Mouse (Mus musculus) brown adipose tissue, adult 24 weeks (tissue): ENCODE data around the gene Rnf130. TPM values are rescaled to one million over a fixed set of nuclear protein-coding genes. Genes with fewer than 3 reads are reported as not detected.
"Not testable (repeated sequence)": the region's sequence is repeated elsewhere in the genome, so short reads cannot be mapped to it uniquely, and the experiment has no call there.

Source experiments
- H3K27ac ChIP-seq: fragments of 200-500 bp; replicated peaks from 2 replicates; pipeline ENCODE4 v1.5.1; 2012; ENCODE audit warnings: low read depth, mild to moderate bottlenecking, low read length
- H3K4me1 ChIP-seq: fragments of 200-500 bp; 2 replicates; pipeline ENCODE4 v1.6.1; 2012; ENCODE audit warnings: low read length, mixed read lengths; ENCODE audit not compliant: control insufficient read depth, insufficient read depth, insufficient read length
- H3K4me3 ChIP-seq: fragments of 200-500 bp; 2 replicates; pipeline ENCODE4 v1.5.1; 2012; ENCODE audit warnings: low read depth, mild to moderate bottlenecking, low read length, moderate library complexity; ENCODE audit not compliant: insufficient read depth
- polyA plus RNA-seq: library from polyadenylated mRNA; stranded (reverse); fragments of >200 nt; gene quantifications from 2 replicates; pipeline ENCODE4 v1.2.4, GENCODE M21; 2012; ENCODE audit not compliant: missing spikeins, insufficient read depth, insufficient read length

The Rnf130 gene
- polyA plus RNA-seq, 1 experiment = 97.9 TPM

DNA sequence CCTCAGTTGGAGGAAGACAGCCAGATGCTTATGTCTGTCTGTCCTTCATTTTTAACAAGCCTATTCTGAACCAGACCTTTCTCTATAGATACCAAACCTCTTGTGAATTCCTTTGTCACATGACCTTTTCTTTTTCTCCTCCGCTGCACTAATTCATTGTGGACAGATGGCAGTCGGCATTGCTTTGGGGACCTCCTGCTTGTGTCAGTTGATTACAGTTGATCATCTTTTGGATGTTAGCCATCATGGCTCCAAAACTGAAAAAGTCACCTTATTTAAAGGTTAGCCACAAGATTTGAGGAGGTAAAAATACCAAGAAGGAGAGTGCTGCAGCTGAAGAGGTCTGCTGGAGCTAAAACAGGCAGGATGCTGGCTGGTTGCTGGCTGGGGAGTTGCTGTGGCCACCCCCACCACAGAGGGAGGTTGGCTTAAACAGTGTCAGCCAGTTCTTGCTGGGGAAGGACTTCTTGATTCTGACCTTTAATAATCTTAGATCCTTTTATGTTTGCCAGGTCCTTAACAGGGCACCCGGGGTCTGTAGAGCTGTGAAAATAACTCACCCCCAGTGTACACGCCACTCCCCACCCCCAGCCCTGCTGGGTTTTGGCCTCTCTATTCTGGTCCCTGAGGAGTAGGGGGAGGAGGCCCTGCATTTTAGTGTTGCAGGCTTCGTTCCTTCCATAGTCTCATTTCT is 66.0 kb downstream of the Rnf130 start:
- Histone ChIP-seq H3K4me1 (peaks cover 2% of the 10 kb centered on the region), H3K4me3 (no peak overlapping the region), H3K27ac (no peak overlapping the region)

DNA sequence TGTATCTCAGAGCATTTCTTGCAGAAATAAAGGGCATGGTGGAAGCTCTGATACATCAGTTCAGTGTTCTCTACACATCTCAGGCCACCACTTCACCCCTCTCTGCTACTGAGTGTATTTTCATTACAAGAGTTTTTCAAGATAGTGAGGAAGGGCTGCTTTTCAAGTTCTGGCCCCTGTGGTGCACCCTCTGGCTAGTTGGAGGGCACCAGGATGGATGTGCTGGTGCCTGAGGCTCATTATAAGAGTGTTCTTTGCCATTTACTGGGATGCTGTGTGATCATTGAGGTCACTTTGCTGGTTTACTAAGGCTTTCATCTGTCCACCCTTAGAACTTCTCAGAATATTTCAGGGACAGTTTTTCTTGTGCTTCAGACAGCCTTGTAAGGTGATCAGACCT is 66.5 kb downstream of the Rnf130 start:
- peaks cover 2% of the 10 kb centered on the region for H3K4me1 ChIP-seq
- no peak overlapping the region for H3K27ac ChIP-seq
- H3K4me3 ChIP-seq = no peak overlapping the region

DNA sequence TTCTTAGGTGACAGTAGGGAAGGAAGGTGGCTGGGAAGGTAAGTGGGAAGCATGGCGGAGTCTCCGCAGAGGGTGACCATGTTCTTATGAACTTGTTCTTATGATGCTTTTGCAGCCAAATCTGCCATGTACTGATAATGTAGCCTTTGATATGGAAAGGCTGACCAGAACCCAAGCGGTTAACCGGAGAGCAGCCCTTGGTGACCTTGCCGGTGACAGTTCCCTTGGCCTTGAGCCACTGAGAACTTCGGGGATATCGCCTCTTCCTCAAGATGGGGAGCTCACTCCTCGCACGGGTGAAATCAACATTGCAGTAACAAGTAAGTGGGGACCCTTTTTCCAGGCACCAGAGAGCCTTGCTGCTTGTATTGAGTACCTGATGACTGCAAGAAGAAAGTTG is 70.5 kb downstream of the Rnf130 start:
- Histone ChIP-seq H3K4me3 (no peak overlapping the region), H3K4me1 (peaks cover 14% of the 10 kb centered on the region), H3K27ac (no peak overlapping the region)

DNA sequence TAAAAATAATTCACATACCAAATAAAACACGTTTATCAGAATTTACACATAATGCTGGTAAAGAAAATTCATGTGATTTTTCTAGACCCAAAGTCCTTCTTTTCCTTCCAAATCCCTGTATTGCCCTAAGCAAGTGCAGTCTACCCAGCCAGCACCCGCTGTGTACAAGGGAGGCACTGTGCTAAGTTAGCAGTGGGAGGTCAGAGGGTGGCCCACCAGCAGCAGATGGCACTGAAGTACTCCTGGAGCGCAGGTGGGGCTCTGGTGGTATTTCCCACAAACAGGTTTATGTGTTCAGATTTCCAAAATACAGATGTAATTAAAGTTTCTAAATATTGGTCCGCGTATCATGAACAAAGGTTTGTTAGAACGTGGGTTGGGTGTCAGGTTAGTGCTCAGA is 71.9 kb downstream of the Rnf130 start:
- Histone ChIP-seq H3K4me1 (peaks cover 14% of the 10 kb centered on the region), H3K27ac (no peak overlapping the region), H3K4me3 (no peak overlapping the region)

DNA sequence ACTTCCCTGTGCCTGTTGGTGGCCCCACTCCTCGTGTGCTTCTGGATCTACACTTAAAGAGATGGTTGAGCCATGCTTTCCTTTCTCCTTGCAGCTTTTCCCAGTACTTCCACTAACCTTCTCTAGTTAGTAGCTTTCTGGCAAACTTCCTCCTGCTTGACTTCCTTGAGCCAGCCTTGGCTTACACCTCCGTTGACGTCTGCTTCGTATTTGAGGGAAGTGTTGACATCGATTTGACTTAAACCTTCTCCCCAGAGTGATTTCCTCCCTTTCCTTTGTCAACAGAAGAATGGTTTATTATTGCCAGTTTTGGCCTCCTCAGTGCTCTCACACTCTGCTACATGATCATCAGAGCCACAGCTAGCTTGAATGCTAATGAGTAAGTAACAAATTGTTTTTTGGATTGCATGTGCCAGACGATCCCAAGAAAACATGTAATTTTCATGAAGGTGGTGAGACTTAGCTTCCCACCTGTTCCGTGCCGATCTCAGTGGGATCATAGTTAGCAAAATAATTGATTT is 73.9 kb downstream of the Rnf130 start:
- no peak overlapping the region for H3K4me3 ChIP-seq
- H3K27ac ChIP-seq = peak overlapping the region; percentile 33; the same call in 1 of the 2 replicates
- H3K4me1 ChIP-seq = peaks cover 14% of the 10 kb centered on the region

DNA sequence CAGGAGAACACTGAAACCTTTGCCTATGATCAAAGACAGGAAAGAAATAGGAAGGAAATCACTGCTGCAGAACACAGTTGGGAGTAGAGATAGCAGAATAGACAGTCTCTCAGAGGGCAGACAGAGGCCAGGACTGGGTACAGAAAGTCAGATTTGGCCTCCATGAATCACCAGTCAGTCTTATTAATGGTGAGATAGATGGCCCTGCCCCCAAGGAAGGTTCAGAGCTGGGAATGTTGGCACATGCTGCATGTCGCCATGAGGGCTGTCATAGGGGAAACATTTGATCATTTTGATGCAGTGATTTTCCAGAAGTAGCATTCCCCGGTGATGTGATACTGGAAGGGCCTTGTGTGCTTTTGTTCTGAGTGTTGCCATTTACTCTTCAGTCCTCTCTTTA is 74.5 kb downstream of the Rnf130 start:
- Histone ChIP-seq H3K4me1 (peaks cover 14% of the 10 kb centered on the region), H3K4me3 (no peak overlapping the region), H3K27ac (peak overlapping the region; percentile 33; the same call in 1 of the 2 replicates)

DNA sequence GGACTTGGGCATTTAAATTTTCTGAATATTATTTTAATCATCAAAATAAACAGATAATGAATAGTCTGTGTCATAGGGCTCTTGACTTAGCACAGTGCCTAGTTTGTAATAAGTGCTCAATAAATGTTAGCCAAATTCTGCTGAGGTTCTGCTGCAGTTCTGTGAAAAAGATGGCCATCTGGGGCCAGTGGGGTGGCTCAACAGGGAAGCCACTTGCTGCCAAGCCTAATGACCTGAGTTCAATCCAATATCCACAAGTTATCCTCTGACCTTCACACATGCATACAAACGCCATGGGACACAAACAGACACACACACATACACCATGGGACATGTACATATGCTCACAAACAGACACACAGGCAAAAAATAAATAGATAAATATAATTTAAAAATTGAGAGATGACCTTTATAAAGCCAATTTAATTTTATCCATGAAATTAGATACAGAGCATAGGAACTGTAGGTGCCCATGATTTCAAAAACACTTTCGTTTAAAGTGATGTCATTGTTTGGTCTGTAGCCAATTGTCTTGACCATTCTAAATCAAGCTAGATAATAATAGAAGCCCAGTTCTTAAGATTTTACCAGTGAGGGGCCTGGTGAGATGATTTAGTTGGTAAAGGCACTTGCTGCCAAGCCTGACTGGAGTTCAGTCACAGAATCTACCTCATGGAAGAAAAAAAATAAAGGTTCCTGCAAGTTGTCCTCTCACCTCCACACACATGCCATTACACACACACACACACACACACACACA is 75.6 kb downstream of the Rnf130 start:
- no peak overlapping the region for H3K27ac ChIP-seq
- peaks cover 14% of the 10 kb centered on the region for H3K4me1 ChIP-seq

DNA sequence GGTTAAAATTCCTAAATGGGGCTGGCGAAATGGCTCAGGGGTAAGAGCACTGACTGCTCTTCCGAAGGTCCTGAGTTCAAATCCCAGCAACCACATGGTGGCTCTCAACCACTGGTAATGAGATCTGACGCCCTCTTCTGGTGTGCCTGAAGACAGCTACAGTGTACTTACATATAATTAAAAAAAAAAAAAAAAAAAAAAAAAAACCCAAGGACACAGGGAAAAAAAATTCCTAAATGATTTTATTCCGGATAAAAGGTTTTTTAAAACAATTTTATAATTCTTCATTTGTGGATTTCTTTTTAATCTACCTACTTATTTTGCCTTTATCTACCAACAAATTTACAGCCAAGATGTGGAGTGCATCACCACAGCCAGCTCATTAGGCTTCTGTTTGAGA is 76.8 kb downstream of the Rnf130 start:
- H3K27ac ChIP-seq, H3K4me3 ChIP-seq: not testable (repeated sequence)
- peaks cover 16% of the 10 kb centered on the region for H3K4me1 ChIP-seq

More for the DNA sequence above, 75.6 kb downstream of the Rnf130 start:
- no peak overlapping the region for H3K4me3 ChIP-seq

DNA sequence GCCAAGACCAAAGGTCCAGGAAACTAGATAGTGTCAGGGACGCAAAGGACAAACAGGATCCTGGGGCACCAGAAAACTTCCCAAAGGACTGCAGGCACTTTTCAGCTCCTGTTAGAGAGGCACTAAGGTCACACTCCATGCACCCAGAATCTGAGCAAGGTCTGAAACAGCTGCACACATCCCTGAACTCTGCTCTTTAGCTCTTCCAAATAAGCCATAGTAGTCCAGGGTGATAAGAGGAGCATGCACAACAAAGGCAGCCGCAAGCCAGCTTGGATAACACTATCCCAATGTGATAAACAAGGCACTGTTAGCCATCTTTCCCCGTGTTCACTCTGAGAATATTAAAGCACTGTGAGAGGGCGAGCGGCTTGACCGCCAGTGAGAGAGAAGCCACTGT is 78.9 kb downstream of the Rnf130 start:
- Histone ChIP-seq H3K27ac (no peak overlapping the region), H3K4me1 (peaks cover 26% of the 10 kb centered on the region), H3K4me3 (no peak overlapping the region)

DNA sequence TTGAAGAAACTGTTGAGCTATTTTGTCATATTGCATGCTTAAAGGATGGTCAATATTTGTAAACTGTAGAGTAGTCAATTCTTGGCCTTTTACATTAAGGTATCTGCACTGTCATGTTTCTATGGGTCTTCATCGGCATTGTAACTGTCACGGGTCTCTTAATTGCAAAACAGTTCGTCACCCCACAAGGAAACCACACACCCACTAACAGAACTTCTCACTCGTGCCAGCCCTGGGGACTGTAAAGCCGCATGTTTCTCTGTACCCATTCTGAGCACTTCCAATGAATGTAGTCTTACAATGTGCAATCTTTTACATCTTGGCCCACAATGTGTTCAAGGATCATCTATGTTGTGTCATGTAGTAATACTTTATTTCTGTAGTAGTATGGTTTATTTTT is 80.1 kb downstream of the Rnf130 start:
- H3K27ac ChIP-seq = no peak overlapping the region
- peaks cover 18% of the 10 kb centered on the region for H3K4me1 ChIP-seq

DNA sequence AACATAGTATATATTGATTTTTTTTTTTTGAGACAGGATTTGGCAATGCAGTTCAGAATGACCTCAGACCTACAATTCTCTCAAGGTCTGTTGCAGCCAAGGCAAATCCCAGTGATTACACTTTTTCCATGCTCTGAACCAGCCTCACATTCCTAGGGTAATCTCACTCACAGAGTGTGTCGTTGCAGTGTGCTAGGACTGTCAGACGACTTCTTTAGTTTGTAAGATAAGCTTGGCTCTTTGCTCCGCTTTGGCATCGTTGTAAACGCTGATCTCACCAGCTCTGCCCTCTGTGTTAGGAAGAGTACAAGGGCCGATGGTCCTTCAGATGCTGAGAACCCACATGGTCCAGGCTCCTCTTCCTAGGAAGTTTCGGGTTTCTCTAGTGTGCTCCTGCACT is 80.9 kb downstream of the Rnf130 start:
- peaks cover 17% of the 10 kb centered on the region for H3K4me1 ChIP-seq
- no peak overlapping the region for H3K4me3 ChIP-seq
- H3K27ac ChIP-seq = 0 out of 2 replicates have a peak overlapping the region, but pooled peaks have one; percentile 46

More for the DNA sequence above, 80.1 kb downstream of the Rnf130 start:
- no peak overlapping the region for H3K4me3 ChIP-seq

DNA sequence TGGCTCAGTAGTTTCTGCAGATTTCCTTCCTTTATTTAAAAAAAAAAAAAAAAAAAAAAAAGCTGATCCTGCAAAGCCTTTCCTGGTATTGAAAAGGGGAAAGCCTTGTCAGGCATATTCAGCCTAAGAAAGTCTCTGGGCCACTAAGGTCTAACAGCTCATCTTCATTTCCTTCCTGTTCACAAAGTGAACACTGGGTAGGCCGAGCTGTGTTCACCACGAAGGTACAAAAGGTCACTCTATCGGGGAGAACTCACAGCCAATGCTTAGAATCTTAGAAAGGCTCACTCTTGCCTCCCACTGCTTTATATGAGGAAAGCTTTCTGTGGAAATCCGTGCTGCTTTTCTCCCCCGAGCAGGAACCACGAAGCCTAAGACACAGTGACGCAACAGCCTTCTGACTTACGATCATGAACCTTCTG is 83.7 kb downstream of the Rnf130 start:
- peaks cover 17% of the 10 kb centered on the region for H3K4me1 ChIP-seq
- H3K4me3 ChIP-seq = no peak overlapping the region
- H3K27ac ChIP-seq = peak overlapping the region; percentile 94

DNA sequence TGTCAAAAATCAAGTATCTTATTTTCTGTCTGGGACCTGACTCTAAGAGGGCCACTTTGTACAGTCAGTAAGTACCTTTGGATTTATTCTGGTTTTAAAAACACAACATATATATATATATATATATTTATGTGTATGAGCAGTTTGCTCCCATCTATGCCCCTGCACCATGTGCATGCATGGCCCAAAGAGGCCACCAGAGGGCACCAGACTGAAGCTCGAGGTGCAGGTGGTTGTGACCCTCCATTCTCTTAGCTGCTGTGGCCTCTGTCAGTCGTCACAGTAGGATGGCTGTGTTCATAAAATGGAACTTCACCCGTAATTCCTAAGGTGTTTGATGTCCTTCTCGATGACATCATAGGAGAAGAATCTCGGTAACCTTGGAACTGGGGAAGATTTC is 89.2 kb downstream of the Rnf130 start:
- Histone ChIP-seq H3K27ac (no peak overlapping the region), H3K4me3 (no peak overlapping the region), H3K4me1 (peaks cover 1% of the 10 kb centered on the region)

DNA sequence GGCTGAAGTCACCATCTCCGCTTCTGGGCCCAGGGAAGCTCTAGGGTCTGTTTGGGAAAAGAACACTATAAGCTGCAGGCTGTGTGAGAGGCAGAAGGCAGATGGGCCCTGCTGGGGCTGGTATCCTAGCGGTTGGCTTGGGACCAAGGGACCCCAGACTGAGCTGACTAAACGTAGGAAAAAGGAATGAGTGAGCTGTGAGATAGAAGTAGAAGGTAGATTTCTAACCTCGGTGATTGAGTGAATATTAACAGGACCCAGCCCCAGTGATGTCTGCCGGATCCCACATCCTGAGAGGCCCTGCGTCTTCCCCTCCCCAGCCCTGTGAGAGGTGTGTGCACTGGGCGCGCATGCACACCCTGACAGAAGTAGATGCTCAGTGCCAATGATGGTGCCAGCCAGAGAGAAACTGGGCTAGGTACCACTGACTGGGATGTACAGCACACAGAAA is 97.5 kb downstream of the Rnf130 start:
- no peak overlapping the region for H3K4me3 ChIP-seq
- no peak overlapping the region for H3K27ac ChIP-seq
- no peaks in the 10 kb centered on the region for H3K4me1 ChIP-seq

DNA sequence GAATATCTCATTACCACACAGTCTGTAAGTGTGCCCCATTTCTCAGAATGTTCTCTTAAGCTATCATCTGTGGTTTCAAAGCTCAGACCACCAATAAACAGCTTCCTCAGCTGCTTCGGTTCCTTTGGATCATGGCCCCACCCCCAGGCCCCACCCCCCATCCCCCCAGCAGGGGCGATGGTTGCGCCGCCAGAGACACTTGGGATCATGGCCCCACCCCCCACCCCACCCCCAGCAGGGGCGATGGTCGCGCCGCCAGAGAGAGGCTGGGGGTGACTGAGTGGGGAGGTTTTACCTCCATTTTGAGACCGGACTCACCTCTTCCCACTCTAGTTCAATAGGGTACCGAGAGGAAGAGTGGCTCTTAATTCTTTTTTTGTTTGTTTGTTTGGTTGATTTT is 102.6 kb downstream of the Rnf130 start:
- H3K4me3 ChIP-seq = no peak overlapping the region
- peaks cover 4% of the 10 kb centered on the region; the same call in 1 of the 2 replicates for H3K4me1 ChIP-seq
- H3K27ac ChIP-seq = no peak overlapping the region
